Mouse (Mus musculus) G1E (cell line): ENCODE data around the gene Tmem251. TPM values are rescaled to one million over a fixed set of nuclear protein-coding genes. Genes with fewer than 3 reads are reported as not detected.

Source experiments
- ATAC-seq: 2 replicates; pipeline ENCODE4 v1.8.0; 2016; ENCODE audit warnings: mild to moderate bottlenecking; ENCODE audit not compliant: insufficient number of reproducible peaks, poor library complexity, low FRiP score, severe bottlenecking; ENCODE audit errors: extremely low read depth
- DNase-seq: peaks from one replicate; pipeline ENCODE4 v3.0.0; 2012; ENCODE audit warnings: low spot score
- H3K27me3 ChIP-seq: 2 replicates; pipeline ENCODE4 v1.6.1; 2012; ENCODE audit warnings: mild to moderate bottlenecking, low read length, inconsistent platforms; ENCODE audit not compliant: insufficient read depth
- H3K36me3 ChIP-seq: replicated peaks from 2 replicates; pipeline ENCODE3; 2012; ENCODE audit warnings: mild to moderate bottlenecking, inconsistent platforms
- H3K4me1 ChIP-seq: 2 replicates; pipeline ENCODE4 v1.6.1; 2012; ENCODE audit warnings: low read depth, low read length, inconsistent platforms, mixed read lengths; ENCODE audit not compliant: insufficient read depth
- H3K4me3 ChIP-seq: 2 replicates; pipeline ENCODE4 v1.5.1; 2012; ENCODE audit warnings: low read depth, mild to moderate bottlenecking, inconsistent platforms, low read length, moderate library complexity, mixed read lengths
- H3K9me3 ChIP-seq: replicated peaks from 2 replicates; pipeline ENCODE4 v1.6.1; 2012; ENCODE audit warnings: inconsistent platforms
- CTCF ChIP-seq: IDR thresholded peaks from 2 replicates; pipeline ENCODE4 v1.5.1; 2012; ENCODE audit warnings: low read depth, low read length, inconsistent platforms, mixed read lengths
- GATA1 ChIP-seq: IDR thresholded peaks from 2 replicates; pipeline ENCODE4 v1.6.1; 2012; ENCODE audit warnings: borderline replicate concordance, low read length, inconsistent platforms, mixed read lengths
- GATA2 ChIP-seq: IDR thresholded peaks from 2 replicates; pipeline ENCODE4 v1.6.1; 2012; ENCODE audit warnings: low read depth, low read length, inconsistent platforms, borderline replicate concordance
- POLR2AphosphoS5 ChIP-seq: IDR thresholded peaks from 2 replicates; pipeline ENCODE4 v1.6.1; 2012; ENCODE audit warnings: low read depth, low read length, inconsistent platforms; ENCODE audit not compliant: insufficient replicate concordance
- TAL1 ChIP-seq: conservative IDR thresholded peaks from 2 replicates; pipeline ENCODE4 v1.6.1; 2012; ENCODE audit warnings: low read depth, low read length, inconsistent platforms, mixed read lengths
- polyA plus RNA-seq: library from polyadenylated mRNA; stranded (reverse); fragments of >175 nt; gene quantifications from 2 replicates; pipeline ENCODE4 v1.2.3, GENCODE M21; 2012
- total RNA-seq, 2 experiments: library from RNA; stranded (forward) in 1 of 2; stranded (reverse) in 1 of 2; fragments of 200-1000 nt in 1 of 2; fragments of >200 nt in 1 of 2; fragmentation: Nextera tagmentation in 1 of 2; gene quantifications; 2 replicates each; pipeline ENCODE4 v1.2.3; 2014 to 2017

The Tmem251 gene
- total and polyA plus RNA-seq, 3 experiments, result 2.3 to 22.6 (median 5.1) TPM

DNA sequence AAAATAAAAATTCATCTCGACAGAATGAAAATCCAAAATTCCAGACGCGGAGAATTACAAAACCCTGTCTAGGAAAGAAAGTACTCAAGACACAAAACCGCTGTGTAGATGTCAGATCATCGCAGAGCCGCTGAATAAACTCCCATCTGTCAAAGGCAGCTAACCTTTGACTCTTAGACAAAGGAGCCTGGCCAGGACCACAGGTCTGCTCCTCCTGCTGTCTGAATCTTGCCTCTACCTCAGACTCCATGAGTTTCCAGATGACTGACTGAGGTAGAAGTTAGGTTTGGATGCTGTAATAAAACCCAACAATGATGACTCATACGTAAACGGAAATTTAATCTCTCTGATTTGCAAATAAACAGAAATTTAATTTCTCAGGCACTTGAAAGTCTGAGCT lies 20.6 kb upstream of the Tmem251 start:
- H3K9me3 ChIP-seq, result no peaks in the 10 kb centered on the region
- H3K36me3 ChIP-seq, result no peaks in the 10 kb centered on the region
- ATAC-seq (no peak), DNase-seq (no peak)
- H3K27me3 ChIP-seq, result peaks cover 20% of the 10 kb centered on the region
- H3K4me3 ChIP-seq, result no peak overlapping the region
- TF ChIP-seq GATA2 (no peak), CTCF (no peak), TAL1 (no peak), GATA1 (no peak), POLR2AphosphoS5 (no peak)
- H3K4me1 ChIP-seq, result peaks cover 7% of the 10 kb centered on the region

DNA sequence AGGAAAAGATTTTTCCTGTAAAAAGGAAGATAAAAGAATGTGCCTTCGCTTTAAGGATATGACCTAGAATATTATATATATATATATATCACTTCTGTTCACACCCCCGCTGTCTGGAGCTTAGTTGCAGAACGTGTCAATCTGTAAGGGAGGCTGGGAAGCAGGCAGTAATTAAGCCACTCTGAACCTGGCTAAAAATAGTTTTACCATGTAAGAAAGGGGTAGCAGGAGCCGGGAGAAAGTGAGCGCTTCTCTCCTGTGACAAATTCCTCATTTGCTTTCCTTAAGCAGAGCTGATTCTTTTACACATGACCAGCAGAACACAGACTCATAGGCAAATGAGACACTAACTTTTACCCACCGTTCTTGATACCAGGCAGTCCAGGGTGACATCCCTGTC lies 19.7 kb upstream of the Tmem251 start:
- peaks cover 7% of the 10 kb centered on the region for H3K4me1 ChIP-seq
- no peaks in the 10 kb centered on the region for H3K9me3 ChIP-seq
- TF ChIP-seq POLR2AphosphoS5 (no peak), CTCF (no peak), GATA1 (no peak), TAL1 (no peak), GATA2 (no peak)
- no peak overlapping the region for H3K4me3 ChIP-seq
- peaks cover 12% of the 10 kb centered on the region for H3K27me3 ChIP-seq
- no peaks in the 10 kb centered on the region for H3K36me3 ChIP-seq
- DNase-seq, result no peak
- ATAC-seq, result no peak

DNA sequence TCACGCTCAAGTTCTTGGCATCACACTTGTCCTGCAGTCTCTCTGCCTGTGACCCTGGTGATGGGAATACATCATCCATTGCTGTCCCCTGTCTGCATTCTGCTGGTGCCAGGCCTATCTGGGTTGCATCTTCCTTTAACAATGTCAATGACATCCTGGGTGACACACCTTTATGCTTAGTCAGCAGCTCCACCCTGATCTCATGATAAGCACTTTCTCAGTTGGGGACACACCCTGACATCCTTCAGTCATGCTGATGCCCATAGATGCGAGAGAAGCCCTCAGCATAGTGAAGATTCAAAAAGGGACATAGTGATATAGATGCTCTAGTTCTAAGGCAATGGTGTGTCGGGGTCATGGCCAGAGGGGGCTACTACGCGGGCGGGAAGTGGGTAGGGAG lies 18.4 kb upstream of the Tmem251 start:
- no peaks in the 10 kb centered on the region for H3K36me3 ChIP-seq
- no peak for DNase-seq
- peaks cover 11% of the 10 kb centered on the region for H3K27me3 ChIP-seq
- H3K4me1 ChIP-seq, result peaks cover 13% of the 10 kb centered on the region
- no peak for ATAC-seq
- no peak overlapping the region for H3K4me3 ChIP-seq
- TF ChIP-seq GATA2, result no peak
- TF ChIP-seq TAL1, result no peak
- no peak for TF ChIP-seq POLR2AphosphoS5
- TF ChIP-seq GATA1, result no peak
- no peak for TF ChIP-seq CTCF
- H3K9me3 ChIP-seq, result no peaks in the 10 kb centered on the region

DNA sequence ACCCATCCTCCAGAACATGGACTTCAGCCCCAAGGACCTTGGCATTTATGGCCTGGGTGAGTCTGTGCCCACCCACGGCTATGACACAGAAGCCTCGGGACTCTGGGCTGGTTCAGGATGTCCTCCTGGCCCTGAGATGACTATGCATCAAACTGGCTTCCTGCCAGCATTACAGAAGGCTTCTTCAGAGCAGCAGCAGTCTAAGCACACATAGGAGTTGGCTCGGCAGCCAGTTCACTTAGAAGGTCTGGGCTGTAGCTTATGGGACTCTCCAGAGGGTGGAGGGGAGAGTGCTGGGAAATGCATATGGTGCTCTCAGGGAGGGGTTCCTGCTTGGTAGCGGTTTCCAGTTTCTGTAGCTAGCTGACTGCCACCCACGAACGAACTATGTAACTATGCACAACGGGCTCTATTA lies 17.8 kb upstream of the Tmem251 start:
- H3K4me3 ChIP-seq, result no peak overlapping the region
- no peak for DNase-seq

DNA sequence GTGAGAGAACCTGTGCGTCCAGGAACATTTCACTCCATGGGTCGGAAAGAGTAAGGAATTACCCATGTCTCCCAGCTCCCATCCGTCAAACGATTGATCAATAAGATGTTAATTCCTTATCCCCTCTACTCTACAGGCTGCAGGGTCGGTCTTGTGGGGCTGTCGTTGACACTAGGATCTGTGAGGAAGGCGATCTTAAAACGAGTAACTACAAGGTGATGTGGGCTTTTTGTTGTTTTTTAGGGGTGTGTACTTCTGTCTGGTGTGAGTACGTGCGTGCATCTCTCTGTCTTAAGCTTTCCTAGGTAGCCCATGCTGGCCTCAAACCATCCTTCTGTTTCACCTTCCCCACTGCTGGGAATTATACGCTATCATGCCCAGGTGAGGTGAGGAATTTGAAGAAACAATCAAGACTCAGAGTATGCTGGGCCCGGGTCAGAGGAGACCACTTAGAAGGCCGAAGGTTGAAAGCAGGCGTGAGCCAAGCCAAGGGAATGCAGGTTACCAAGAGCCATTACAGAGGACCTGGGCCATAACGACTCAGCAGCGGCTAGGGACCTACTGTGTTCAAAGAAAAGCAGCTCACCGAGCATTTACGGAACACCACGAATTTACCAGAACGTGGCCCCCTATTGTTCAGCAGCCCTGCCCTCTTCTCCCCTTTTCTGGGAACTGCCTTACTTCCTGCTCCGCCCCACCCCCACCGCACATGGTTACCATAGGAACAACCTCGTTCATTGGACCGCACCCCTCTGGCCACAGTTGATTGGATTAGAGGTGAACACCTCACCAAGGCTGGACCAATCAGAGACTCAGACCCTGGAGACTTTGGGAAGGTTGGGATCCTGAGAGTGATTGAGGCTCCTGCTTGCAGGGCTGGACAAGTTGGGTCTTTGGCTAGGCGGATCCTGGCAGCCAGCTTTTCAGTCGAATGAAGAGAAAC lies 13.4 kb upstream of the Tmem251 start:
- Histone ChIP-seq H3K27me3 (no peaks in the 10 kb centered on the region; the same call in 1 of the 2 replicates), H3K4me1 (peaks cover 30% of the 10 kb centered on the region), H3K9me3 (no peaks in the 10 kb centered on the region), H3K36me3 (peaks cover 5% of the 10 kb centered on the region), H3K4me3 (peak overlapping the region; percentile 5; the same call in 1 of the 2 replicates)
- TF ChIP-seq POLR2AphosphoS5, result no peak
- no peak for TF ChIP-seq CTCF
- TF ChIP-seq GATA2, result no peak
- no peak for TF ChIP-seq TAL1
- no peak for TF ChIP-seq GATA1
- peak; percentile 38; the same call in 1 of the 2 replicates for ATAC-seq
- no peak for DNase-seq

More for the DNA sequence above, 17.8 kb upstream of the Tmem251 start:
- H3K9me3 ChIP-seq, result no peaks in the 10 kb centered on the region
- H3K4me1 ChIP-seq, result peaks cover 19% of the 10 kb centered on the region
- H3K36me3 ChIP-seq, result no peaks in the 10 kb centered on the region
- ATAC-seq, result no peak
- no peak for TF ChIP-seq GATA1
- no peak for TF ChIP-seq POLR2AphosphoS5
- TF ChIP-seq GATA2, result no peak
- TF ChIP-seq TAL1, result no peak
- peaks cover 10% of the 10 kb centered on the region for H3K27me3 ChIP-seq

DNA sequence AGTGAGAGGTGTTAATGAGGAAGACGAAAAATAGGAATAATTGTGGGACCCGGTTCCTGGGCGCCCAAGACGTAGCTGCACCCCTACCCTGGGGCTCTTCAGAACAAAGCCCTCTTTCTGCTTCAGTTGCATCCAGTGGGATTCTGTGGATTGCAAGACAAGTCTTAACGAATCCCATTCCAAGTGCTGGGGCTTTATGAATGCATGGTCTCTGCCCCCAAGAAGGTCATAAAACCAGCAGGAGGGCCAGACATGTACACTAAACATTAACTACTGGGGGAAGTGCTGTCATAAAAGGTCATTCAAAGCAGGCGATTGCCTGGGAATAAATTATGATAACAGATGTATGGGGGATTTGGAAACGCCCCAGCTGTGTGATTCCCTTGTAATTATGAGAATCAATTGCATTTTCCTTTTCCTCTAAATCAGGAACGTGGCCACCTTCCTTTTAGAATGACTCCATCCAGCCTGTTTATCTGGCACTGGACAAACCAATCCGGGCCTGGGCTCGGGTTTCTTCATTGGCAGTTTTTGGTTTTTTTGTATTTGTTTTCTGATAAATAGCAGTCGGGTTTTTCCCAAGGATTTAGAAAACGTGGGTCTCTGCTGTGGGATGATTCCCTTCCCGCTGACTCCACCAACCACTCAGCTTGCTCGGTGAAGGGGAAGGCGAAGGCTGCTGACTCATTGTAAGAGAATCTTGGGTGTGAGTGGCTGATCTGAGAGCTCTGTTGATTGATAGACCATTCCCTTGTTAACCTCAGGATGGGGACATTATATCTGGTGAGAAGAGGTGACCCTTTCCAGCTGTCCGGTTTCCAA lies 12.6 kb upstream of the Tmem251 start:
- no peaks in the 10 kb centered on the region; the same call in 1 of the 2 replicates for H3K27me3 ChIP-seq
- peaks cover 5% of the 10 kb centered on the region for H3K36me3 ChIP-seq
- no peak for ATAC-seq
- peaks cover 25% of the 10 kb centered on the region for H3K4me1 ChIP-seq
- no peak overlapping the region; the same call in 1 of the 2 replicates for H3K4me3 ChIP-seq
- DNase-seq, result no peak
- TF ChIP-seq POLR2AphosphoS5 (no peak), GATA2 (no peak), CTCF (no peak), GATA1 (no peak), TAL1 (no peak)
- no peaks in the 10 kb centered on the region for H3K9me3 ChIP-seq
